Mouse (Mus musculus) CH12.LX (cell line): ENCODE measurements around the gene Ctnnd2.

Source experiments
- CTCF ChIP-seq, 2 experiments: IDR thresholded peaks in 1 of 2; conservative IDR thresholded peaks in 1 of 2; 2 replicates each; pipeline ENCODE4 v1.5.1; 2011 to 2012; ENCODE audit warnings: low read depth in 2 of 2, low read length in 2 of 2, improper control_type of control experiment in 1 of 2, inconsistent platforms in 1 of 2, mild to moderate bottlenecking in 1 of 2, moderate library complexity in 1 of 2
- JUND ChIP-seq: conservative IDR thresholded peaks from 2 replicates; pipeline ENCODE4 v1.6.1; 2011; ENCODE audit warnings: low read depth, low read length, improper control_type of control experiment
- POLR2A ChIP-seq: IDR thresholded peaks from 2 replicates; pipeline ENCODE4 v1.6.1; 2011; ENCODE audit warnings: low read depth, mild to moderate bottlenecking, improper control_type of control experiment, low read length
- ZC3H11A ChIP-seq: IDR thresholded peaks from 2 replicates; pipeline ENCODE4 v1.6.1; 2012; ENCODE audit warnings: low read depth, mild to moderate bottlenecking, inconsistent platforms, low read length, improper control_type of control experiment

- TF ChIP-seq ZC3H11A (no peak), CTCF (conservative IDR thresholded peaks at IDR 0.05 in 1 of 2, IDR thresholded peaks at IDR 0.05 in 1 of 2; ENCODE audit: low read depth in 2 of 2, low read length in 2 of 2) (no peak), POLR2A (no peak), JUND (peak; percentile 70)
These were observed 542.4 kb downstream of the Ctnnd2 start for GRCm38 (mm10) chr15:30714823-30715222.
